Mouse (Mus musculus) limb, embryonic 15.5 days (tissue): ENCODE results near the gene Snx9. TPM values are rescaled to one million over a fixed set of nuclear protein-coding genes. Genes with fewer than 3 reads are reported as not detected.

Source experiments
- ATAC-seq: fragments of 200-750 bp; cut with Nextera tagmentation; 2 replicates; pipeline ENCODE4 v1.8.0; 2017; ENCODE audit warnings: low read depth, moderate TSS enrichment; ENCODE audit not compliant: insufficient number of reproducible peaks, low FRiP score, low TSS enrichment
- H3K27ac ChIP-seq: fragments of 300-500 bp; sonication (generic); 2 replicates; pipeline ENCODE4 v1.5.1; 2015; ENCODE audit warnings: moderate library complexity, mild to moderate bottlenecking, inconsistent platforms
- H3K27me3 ChIP-seq: fragments of 300-500 bp; sonication (generic); 2 replicates; pipeline ENCODE4 v1.6.1; 2015; ENCODE audit warnings: inconsistent platforms
- H3K36me3 ChIP-seq: fragments of 300-500 bp; sonication (generic); 2 replicates; pipeline ENCODE4 v1.6.1; 2015; ENCODE audit warnings: inconsistent platforms
- H3K4me1 ChIP-seq: fragments of 300-500 bp; sonication (generic); 2 replicates; pipeline ENCODE4 v1.6.1; 2015; ENCODE audit warnings: inconsistent platforms
- H3K4me2 ChIP-seq: fragments of 300-500 bp; sonication (generic); 2 replicates; pipeline ENCODE4 v1.6.1; 2015; ENCODE audit warnings: mild to moderate bottlenecking, inconsistent platforms
- H3K4me3 ChIP-seq: fragments of 300-500 bp; sonication (generic); 2 replicates; pipeline ENCODE4 v1.5.1; 2015; ENCODE audit warnings: mild to moderate bottlenecking, inconsistent platforms
- H3K9ac ChIP-seq: fragments of 300-500 bp; sonication (generic); 2 replicates; pipeline ENCODE4 v1.6.1; 2015; ENCODE audit warnings: inconsistent platforms
- H3K9me3 ChIP-seq: fragments of 300-500 bp; sonication (generic); 2 replicates; pipeline ENCODE4 v1.6.1; 2016; ENCODE audit warnings: inconsistent platforms
- WGBS: fragments of 180-500 bp; shearing (Covaris S2); methylation state at CpG from one replicate; pipeline ENCODE4 v1.1.7; 2015; 5-methylcytosine and 5-hydroxymethylcytosine counted together
- polyA plus RNA-seq: library from polyadenylated mRNA; unstranded; fragments of >200 nt; fragmentation: Nextera tagmentation; extraction: Ambion mirVana; gene quantifications from 2 replicates; pipeline ENCODE4 v1.2.1, GENCODE M21; 2015

The Snx9 gene
- polyA plus RNA-seq, 1 experiment from 2014 or later = 34.9 TPM

DNA sequence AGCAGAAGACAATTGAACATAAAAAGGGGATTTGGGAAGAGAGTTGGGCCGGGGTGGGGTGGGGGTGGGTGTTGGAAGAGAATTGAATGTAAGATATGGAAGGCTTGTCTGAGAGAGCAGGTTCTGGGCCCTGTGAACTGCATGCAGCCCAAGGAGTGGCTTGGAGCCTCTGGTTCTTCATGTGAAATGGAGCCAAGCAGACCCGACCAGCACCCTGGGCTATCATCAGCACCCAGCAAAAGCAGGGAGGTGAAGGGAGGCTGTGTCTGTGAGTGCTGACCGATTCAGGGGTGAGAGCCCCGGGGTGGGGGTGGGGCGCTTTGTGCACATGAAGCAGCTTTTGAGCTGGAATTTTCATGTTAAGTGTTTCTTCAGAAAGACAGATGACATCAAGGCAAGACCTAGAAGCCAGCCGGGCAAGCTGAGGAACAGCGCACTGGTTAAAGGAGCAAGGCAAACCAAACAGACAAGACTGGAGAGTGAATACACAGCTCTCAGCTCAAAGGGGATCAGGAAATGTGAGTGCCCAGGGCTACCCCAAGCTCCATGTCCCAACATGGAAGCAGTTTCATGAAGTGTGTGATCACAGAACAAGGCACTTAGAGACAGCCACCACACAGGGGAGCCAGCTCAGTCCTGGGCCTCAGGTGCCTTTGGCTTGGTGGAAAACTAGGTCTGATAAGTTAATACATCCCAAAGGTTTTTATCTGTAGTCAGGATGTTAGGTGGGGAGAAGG is 40.1 kb upstream of the Snx9 start:
- no peaks in the 10 kb centered on the region for H3K9me3 ChIP-seq
- H3K27me3 ChIP-seq = no peaks in the 10 kb centered on the region
- H3K27ac ChIP-seq = no peak overlapping the region
- H3K4me2 ChIP-seq = no peak overlapping the region
- no peak overlapping the region for H3K4me3 ChIP-seq
- no peak overlapping the region for H3K9ac ChIP-seq
- ATAC-seq = no peak
- H3K4me1 ChIP-seq = peaks cover 34% of the 10 kb centered on the region
- WGBS = 77% methylated on average over 7 of the region's 7 CpGs
- no peaks in the 10 kb centered on the region for H3K36me3 ChIP-seq

DNA sequence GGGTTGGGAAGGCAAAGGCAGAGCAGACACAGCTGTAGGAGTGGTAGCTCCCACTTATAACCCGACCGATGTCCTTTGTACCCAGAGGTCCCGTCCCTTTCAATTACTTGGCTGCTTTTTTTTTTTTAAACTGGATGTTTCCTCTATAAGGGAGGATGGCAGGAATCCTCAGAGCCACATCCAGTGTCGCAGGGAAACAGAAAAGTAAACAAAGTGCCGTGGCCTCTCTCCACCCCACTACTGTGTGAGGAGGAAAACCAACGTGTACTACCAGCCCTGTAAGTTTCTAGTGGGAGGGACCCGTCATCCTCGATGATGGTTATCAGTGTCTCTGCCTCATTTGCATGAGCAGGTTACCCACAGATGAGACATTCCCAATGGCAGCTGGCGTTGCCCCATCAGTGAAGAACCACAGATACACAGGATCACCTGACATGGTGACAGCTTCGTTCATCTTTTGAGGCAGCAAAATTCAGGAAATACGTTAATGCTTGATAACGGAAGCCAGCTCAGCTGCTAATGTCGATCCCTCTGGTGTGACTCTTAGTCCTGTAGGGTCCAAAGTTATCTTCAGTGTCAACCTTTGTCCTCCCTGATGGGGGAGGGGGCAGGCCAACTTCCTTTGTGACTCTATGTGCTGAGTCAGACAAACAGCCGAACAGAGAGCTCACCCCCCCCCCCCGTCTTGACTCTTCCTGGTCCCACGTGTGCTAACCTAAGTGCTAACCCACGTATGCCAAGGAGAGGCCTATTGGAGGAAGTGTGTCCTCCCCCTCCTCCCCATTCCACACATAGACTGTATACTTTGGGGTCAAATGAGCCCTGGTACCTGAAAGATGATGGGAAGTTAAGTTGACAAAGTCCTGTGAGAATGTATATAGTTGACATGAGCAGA is 39.1 kb upstream of the Snx9 start:
- H3K27me3 ChIP-seq = no peaks in the 10 kb centered on the region
- no peaks in the 10 kb centered on the region for H3K9me3 ChIP-seq
- no peaks in the 10 kb centered on the region for H3K36me3 ChIP-seq
- 74% methylated on average over 17 of the region's 17 CpGs for WGBS
- H3K4me2 ChIP-seq = no peak overlapping the region
- peaks cover 36% of the 10 kb centered on the region for H3K4me1 ChIP-seq
- ATAC-seq = no peak
- H3K9ac ChIP-seq = no peak overlapping the region
- no peak overlapping the region for H3K4me3 ChIP-seq
- no peak overlapping the region for H3K27ac ChIP-seq

DNA sequence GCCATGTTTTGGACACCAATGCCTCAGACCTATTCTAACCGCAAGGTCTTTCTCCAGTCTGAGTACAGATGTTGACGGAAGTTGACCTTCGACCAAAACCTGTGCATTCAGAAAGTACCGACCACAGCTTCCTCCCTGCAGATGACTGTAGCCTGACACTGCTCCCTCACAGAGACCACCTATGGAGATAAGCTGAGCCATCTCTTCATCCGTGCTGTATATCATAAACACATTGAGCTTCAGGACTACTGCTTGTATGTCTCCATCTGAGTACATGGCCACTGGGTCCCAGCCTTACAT is 38.5 kb upstream of the Snx9 start:
- WGBS = 90% methylated on average over 5 of the region's 5 CpGs
- Histone ChIP-seq H3K9me3 (no peaks in the 10 kb centered on the region), H3K4me1 (peaks cover 34% of the 10 kb centered on the region), H3K4me2 (no peak overlapping the region), H3K27ac (no peak overlapping the region), H3K36me3 (no peaks in the 10 kb centered on the region), H3K9ac (no peak overlapping the region), H3K27me3 (no peaks in the 10 kb centered on the region), H3K4me3 (no peak overlapping the region)
- no peak for ATAC-seq

DNA sequence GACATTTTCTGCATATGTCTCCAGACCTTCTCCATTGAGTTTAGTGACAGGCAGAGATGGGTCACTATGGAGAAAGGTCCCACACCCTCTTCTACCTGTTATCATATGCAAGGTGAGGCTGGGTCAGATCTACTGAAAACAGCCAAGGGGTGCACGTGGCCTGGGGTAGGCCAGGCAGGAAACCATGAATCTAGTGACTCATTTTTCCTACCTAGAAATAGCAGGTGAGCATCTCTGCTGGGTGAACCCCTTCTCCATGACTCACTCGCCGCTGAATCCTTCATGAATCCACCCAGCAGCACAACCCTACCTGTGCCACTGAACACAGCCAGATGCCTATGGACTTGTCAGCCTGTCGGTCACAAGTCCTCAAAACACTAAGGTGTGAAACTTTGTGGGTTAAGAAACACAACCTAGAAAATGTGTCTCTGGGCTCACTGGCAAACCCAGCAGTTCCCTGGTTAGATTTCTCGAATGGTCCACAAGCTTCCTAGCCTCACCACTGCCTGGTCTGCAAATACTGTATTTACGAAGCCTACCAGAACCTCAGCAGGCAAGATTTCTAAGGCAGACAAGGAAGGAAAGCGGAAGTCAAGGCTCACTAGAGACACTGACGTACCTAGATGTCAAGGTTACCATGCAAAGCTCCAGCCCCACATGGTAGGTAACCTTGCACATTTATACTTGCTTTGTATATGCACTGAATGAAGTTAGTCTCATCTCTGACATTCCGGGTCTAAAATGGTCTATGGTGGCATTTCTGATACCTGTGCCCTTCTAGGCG is 37.7 kb upstream of the Snx9 start:
- peak overlapping the region; percentile 91 for H3K27ac ChIP-seq
- H3K4me2 ChIP-seq = no peak overlapping the region
- H3K9ac ChIP-seq = no peak overlapping the region
- H3K36me3 ChIP-seq = no peaks in the 10 kb centered on the region
- H3K9me3 ChIP-seq = no peaks in the 10 kb centered on the region
- no peak overlapping the region for H3K4me3 ChIP-seq
- WGBS = 87% methylated on average over 10 of the region's 10 CpGs
- ATAC-seq = no peak
- H3K27me3 ChIP-seq = no peaks in the 10 kb centered on the region
- H3K4me1 ChIP-seq = peaks cover 33% of the 10 kb centered on the region

DNA sequence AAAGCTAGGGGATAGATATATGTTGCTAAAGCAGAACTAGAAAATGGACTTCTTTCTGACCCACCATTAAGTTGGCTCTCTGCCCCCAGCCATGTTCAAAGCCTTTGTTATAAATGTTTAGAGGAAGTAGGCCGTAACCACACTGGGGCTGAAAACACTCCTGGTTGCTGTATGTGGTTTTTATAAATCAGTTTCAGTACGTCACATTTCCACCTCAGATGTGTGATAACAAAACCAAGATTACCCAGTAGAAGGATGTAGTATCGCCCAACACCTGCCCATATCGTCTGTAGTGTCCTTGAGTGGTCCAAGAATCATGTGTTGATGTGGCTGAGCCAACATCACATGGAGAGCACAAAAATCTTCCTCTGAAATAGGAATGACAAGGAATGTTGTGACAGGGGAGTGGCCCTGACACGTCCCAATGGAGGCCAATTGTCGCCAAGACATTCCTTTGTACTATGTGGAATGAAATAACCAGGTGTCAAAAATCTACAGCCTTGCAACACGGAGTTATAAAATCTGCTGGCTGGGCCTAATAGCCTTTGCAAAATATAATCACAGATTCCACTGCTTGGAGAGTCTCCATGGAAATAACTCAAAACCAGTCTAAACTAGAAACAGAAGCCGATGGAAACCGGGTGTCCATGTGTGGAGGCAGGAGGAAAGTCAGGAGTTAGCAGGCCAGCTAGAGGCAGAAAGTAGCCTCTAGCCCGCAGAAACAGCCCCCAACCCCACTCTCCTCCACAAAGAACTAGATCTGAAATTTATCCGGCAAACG is 36.6 kb upstream of the Snx9 start:
- Histone ChIP-seq H3K4me3 (no peak overlapping the region), H3K4me2 (0 out of 2 replicates have a peak overlapping the region, but pooled peaks have one; percentile 6), H3K9ac (no peak overlapping the region), H3K27me3 (no peaks in the 10 kb centered on the region), H3K4me1 (peaks cover 32% of the 10 kb centered on the region), H3K36me3 (no peaks in the 10 kb centered on the region), H3K27ac (peak overlapping the region; percentile 91), H3K9me3 (no peaks in the 10 kb centered on the region)
- 30% methylated on average over 12 of the region's 12 CpGs for WGBS
- peak; percentile 66; the same call in 1 of the 2 replicates for ATAC-seq

DNA sequence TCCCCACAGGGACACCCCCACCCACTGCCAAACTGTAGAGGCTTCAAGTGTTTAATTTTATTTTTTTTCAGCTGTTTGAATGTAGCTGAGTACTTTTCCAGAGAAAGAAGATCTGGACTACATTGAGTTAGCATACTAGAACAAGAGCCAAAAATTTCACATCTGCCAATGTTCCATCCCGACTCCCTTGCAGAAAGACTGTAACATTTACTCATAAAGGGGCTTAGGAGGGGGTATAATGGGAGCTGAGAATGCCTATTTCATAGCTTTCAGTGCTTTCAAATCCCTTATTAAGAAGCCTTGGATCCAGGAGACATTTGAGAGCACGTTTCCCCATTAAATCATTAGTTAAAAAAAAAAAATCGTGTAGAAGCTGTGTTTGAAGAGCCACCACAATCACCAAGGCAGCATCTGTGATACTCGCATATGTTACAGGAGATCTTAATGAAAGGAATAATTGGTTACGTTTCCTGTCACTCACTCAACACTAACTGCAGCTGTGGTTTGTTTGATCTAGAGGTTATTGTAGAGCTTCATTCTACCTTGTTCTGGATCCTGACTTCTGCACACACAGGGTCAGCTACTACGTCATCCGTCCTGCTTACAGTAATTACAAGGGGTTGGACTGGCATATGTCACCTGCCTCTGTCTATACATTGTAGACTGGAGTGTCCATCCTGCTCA is 35.8 kb upstream of the Snx9 start:
- Histone ChIP-seq H3K9ac (no peak overlapping the region), H3K4me1 (peaks cover 32% of the 10 kb centered on the region), H3K36me3 (no peaks in the 10 kb centered on the region), H3K27ac (peak overlapping the region; percentile 91), H3K27me3 (no peaks in the 10 kb centered on the region), H3K4me2 (0 out of 2 replicates have a peak overlapping the region, but pooled peaks have one; percentile 6), H3K4me3 (no peak overlapping the region), H3K9me3 (no peaks in the 10 kb centered on the region)
- WGBS = 30% methylated on average over 7 of the region's 7 CpGs
- peak; percentile 76 for ATAC-seq

DNA sequence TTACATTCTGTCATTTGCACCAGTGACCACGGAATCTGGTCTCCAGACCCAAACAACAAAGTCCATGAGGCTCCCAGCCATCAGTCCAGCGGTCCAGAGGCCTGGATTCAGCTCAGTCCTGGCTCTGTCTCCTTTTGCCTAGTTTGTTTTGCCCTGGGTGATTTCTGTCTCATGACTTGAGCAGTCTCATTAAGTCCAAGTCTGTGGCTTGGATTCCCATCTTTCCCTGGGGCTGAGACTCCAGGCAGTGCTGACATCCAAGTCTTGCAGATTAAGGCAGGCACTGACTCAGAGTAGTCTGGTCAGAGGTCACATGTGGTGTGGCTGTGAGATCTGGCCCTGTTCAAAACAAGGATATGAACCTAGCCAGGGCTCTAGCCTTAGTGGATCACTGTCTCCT is 35.2 kb upstream of the Snx9 start:
- 0 out of 2 replicates have a peak, but pooled peaks have one; percentile 46 for ATAC-seq
- no peak overlapping the region for H3K9ac ChIP-seq
- no peak overlapping the region for H3K4me3 ChIP-seq
- no peak overlapping the region for H3K4me2 ChIP-seq
- peaks cover 30% of the 10 kb centered on the region for H3K4me1 ChIP-seq
- 58% methylated on average over 2 of the region's 2 CpGs for WGBS
- no peaks in the 10 kb centered on the region for H3K36me3 ChIP-seq
- no peaks in the 10 kb centered on the region for H3K9me3 ChIP-seq
- H3K27me3 ChIP-seq = no peaks in the 10 kb centered on the region
- H3K27ac ChIP-seq = peak overlapping the region; percentile 91

DNA sequence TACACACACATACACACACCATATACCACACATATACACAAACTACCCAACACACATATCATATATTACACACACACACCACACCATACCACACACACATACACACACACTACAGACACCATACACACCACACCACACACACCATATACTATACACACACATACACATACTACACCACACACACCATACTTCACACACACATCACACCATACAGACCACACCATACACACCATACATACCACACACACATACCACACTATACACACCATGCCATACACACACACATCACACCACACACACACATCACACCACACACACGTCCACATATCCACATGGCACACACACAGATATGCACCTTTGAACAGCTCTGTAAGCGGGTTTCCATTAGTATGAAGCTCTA is 34.3 kb upstream of the Snx9 start:
- no peak overlapping the region for H3K9ac ChIP-seq
- H3K4me1 ChIP-seq = peaks cover 28% of the 10 kb centered on the region
- no peaks in the 10 kb centered on the region for H3K36me3 ChIP-seq
- H3K9me3 ChIP-seq = no peaks in the 10 kb centered on the region
- no peak overlapping the region for H3K27ac ChIP-seq
- H3K4me3 ChIP-seq = no peak overlapping the region
- no peak overlapping the region for H3K4me2 ChIP-seq
- ATAC-seq = no peak
- WGBS = 82% methylated on average over 2 of the region's 2 CpGs
- no peaks in the 10 kb centered on the region for H3K27me3 ChIP-seq

DNA sequence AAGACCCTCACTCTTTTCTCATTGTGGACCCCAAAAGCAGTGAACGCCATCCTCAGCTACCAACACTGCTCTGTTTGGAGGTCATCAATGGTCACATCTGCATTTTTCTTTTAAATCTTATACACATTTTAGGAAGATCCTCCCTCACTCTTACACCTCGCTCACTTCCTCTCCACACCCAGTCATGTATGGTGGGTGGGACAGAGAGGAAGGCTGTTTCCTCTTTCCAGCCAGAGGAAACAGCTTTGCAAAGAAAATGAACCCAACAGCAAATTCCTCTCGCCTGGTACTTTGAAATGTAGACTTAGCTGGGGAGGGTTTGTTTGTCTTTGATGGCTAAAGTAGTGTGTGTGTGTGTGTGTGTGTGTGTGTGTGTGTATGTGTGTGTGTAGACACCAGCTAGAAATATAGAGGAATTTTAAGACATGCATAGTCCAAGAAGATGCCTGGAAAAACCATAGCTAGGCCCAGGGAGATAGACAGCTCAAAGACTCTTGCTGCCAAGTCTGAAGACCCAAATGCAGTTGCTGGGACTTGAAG is 33.2 kb upstream of the Snx9 start:
- Histone ChIP-seq H3K27ac (no peak overlapping the region), H3K27me3 (no peaks in the 10 kb centered on the region), H3K4me2 (no peak overlapping the region), H3K4me3 (no peak overlapping the region), H3K36me3 (no peaks in the 10 kb centered on the region), H3K9me3 (no peaks in the 10 kb centered on the region), H3K4me1 (peaks cover 28% of the 10 kb centered on the region), H3K9ac (no peak overlapping the region)
- ATAC-seq = no peak
- 65% methylated on average over 3 of the region's 3 CpGs for WGBS

DNA sequence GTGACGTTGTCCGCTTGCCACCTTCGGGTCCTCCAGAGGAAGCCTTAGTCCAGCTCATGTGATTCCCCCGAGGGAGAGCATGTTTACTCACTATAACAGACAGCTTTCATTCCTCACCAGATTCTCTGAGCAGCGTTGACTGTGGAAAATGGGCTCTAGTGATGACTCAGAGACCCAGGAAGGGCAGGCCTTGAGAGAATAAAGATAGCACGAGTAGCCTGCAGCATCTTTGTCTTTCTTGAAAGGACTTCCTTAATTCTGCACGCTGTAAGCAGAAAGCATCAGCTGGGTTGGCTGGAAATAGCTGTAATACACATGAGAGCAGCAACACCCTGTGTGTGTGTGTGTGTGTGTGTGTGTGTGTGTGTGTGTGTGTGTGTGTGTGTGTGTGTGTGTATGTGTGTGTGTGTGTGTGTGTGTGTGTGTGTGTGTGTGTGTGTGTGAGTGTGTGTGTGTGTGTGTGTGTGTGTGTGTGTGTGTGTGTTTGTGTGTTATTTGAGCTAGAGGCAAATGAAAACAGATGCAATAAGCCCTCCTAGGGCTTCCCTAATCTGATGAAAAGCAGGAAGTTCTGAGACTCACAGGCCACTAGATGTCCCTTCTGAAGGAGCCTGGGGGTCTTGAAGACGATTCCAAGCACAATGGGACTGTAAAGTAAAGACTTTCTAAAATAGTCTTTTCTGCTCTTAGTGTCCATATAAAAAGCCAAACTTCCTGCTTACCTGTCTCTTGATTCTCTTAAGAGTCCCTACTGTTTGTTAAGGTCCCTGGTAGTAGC is 27.1 kb upstream of the Snx9 start:
- Histone ChIP-seq H3K36me3 (no peaks in the 10 kb centered on the region), H3K9ac (no peak overlapping the region), H3K9me3 (no peaks in the 10 kb centered on the region), H3K4me1 (peaks cover 2% of the 10 kb centered on the region), H3K27ac (no peak overlapping the region), H3K27me3 (no peaks in the 10 kb centered on the region), H3K4me3 (no peak overlapping the region), H3K4me2 (no peak overlapping the region)
- 56% methylated on average over 8 of the region's 8 CpGs for WGBS
- no peak for ATAC-seq
